Mouse (Mus musculus) forebrain, embryonic 10.5 days (tissue): ENCODE results near the gene Fkrp. TPM values are rescaled to one million over a fixed set of nuclear protein-coding genes. Genes with fewer than 3 reads are reported as not detected.

Experiments used
- DNase-seq: peaks from one replicate; pipeline ENCODE4 v3.0.0-alpha.2; 2017; ENCODE audit warnings: low spot score; ENCODE audit errors: extremely low spot score
- H3K27ac ChIP-seq: fragments of 300-500 bp; sonication (generic); 2 replicates; pipeline ENCODE4 v1.5.1; 2016; ENCODE audit warnings: mild to moderate bottlenecking
- H3K27me3 ChIP-seq: fragments of 300-500 bp; sonication (generic); 2 replicates; pipeline ENCODE4 v1.6.1; 2016; ENCODE audit warnings: mild to moderate bottlenecking; ENCODE audit not compliant: poor library complexity, severe bottlenecking
- H3K36me3 ChIP-seq: fragments of 300-500 bp; sonication (generic); replicated peaks from 2 replicates; pipeline ENCODE4 v1.6.1; 2016; ENCODE audit warnings: mild to moderate bottlenecking, moderate library complexity
- H3K4me1 ChIP-seq: fragments of 300-500 bp; sonication (generic); 2 replicates; pipeline ENCODE4 v1.6.1; 2016
- H3K4me3 ChIP-seq: fragments of 300-500 bp; sonication (generic); 2 replicates; pipeline ENCODE4 v1.5.1; 2016; ENCODE audit warnings: mild to moderate bottlenecking, moderate library complexity
- H3K9me3 ChIP-seq: fragments of 300-500 bp; sonication (generic); 2 replicates; pipeline ENCODE4 v1.6.1; 2016; ENCODE audit warnings: mild to moderate bottlenecking, moderate library complexity
- WGBS: fragments of 180-500 bp; shearing (Covaris S2); methylation state at CpG from one replicate; pipeline ENCODE4 v1.1.7; 2016; 5-methylcytosine and 5-hydroxymethylcytosine counted together
- polyA plus RNA-seq: library from polyadenylated mRNA; unstranded; fragments of >200 nt; fragmentation: Nextera tagmentation; extraction: Ambion mirVana; gene quantifications from 2 replicates; pipeline ENCODE4 v1.2.1, GENCODE M21; 2016

Gene Fkrp
- polyA plus RNA-seq, 1 experiment from 2014 or later = 26.3 TPM

- no peak for DNase-seq
- H3K9me3 ChIP-seq = no peaks in the 10 kb centered on the region
- WGBS = 66% methylated on average over 4 of the region's 4 CpGs
- no peaks in the 10 kb centered on the region for H3K27me3 ChIP-seq
- no peak overlapping the region for H3K4me3 ChIP-seq
- peaks cover 64% of the 10 kb centered on the region for H3K36me3 ChIP-seq
- no peak overlapping the region for H3K27ac ChIP-seq
- peaks cover 57% of the 10 kb centered on the region for H3K4me1 ChIP-seq
These were observed 5.2 kb upstream of the Fkrp start for GRCm38 (mm10) chr7:16821669-16822101.

GRCm38 (mm10) chr7:16821091-16821490 lies 4.6 kb upstream of the Fkrp start:
- Histone ChIP-seq H3K4me3 (peak overlapping the region; percentile 22; the same call in 1 of the 2 replicates), H3K27ac (0 out of 2 replicates have a peak overlapping the region, but pooled peaks have one; percentile 15)
- WGBS = 20% methylated on average over 3 of the region's 3 CpGs

GRCm38 (mm10) chr7:16820271-16820763 lies 3.8 kb upstream of the Fkrp start:
- Histone ChIP-seq H3K9me3 (no peaks in the 10 kb centered on the region), H3K27me3 (no peaks in the 10 kb centered on the region), H3K27ac (no peak overlapping the region), H3K4me1 (peaks cover 68% of the 10 kb centered on the region), H3K36me3 (peaks cover 50% of the 10 kb centered on the region), H3K4me3 (no peak overlapping the region)
- DNase-seq = no peak
- WGBS = 82% methylated on average over 5 of the region's 5 CpGs

More at GRCm38 (mm10) chr7:16821091-16821490, 4.6 kb upstream of the Fkrp start:
- Histone ChIP-seq H3K9me3 (no peaks in the 10 kb centered on the region), H3K27me3 (no peaks in the 10 kb centered on the region), H3K36me3 (peaks cover 58% of the 10 kb centered on the region), H3K4me1 (peaks cover 60% of the 10 kb centered on the region)
- DNase-seq = no peak

GRCm38 (mm10) chr7:16819794-16820193 lies 3.3 kb upstream of the Fkrp start:
- Histone ChIP-seq H3K4me3 (no peak overlapping the region), H3K9me3 (no peaks in the 10 kb centered on the region), H3K36me3 (peaks cover 45% of the 10 kb centered on the region), H3K4me1 (peaks cover 73% of the 10 kb centered on the region), H3K27me3 (no peaks in the 10 kb centered on the region), H3K27ac (no peak overlapping the region)
- DNase-seq = no peak
- 81% methylated on average over 5 of the region's 5 CpGs for WGBS

GRCm38 (mm10) chr7:16817693-16818092 lies 1.2 kb upstream of the Fkrp start:
- H3K27ac ChIP-seq = peak overlapping the region; percentile 100
- peaks cover 74% of the 10 kb centered on the region for H3K4me1 ChIP-seq
- no peak for DNase-seq
- WGBS = 70% methylated on average over 3 of the region's 3 CpGs
- peaks cover 16% of the 10 kb centered on the region for H3K27me3 ChIP-seq
- H3K36me3 ChIP-seq = peaks cover 42% of the 10 kb centered on the region
- H3K4me3 ChIP-seq = peak overlapping the region; percentile 98
- H3K9me3 ChIP-seq = no peaks in the 10 kb centered on the region

- under 1% methylated on average over 40 of the region's 55 CpGs for WGBS
- DNase-seq = peak; percentile 68
- peaks cover 74% of the 10 kb centered on the region for H3K4me1 ChIP-seq
- no peaks in the 10 kb centered on the region for H3K9me3 ChIP-seq
- H3K36me3 ChIP-seq = peaks cover 39% of the 10 kb centered on the region
- H3K27ac ChIP-seq = peak overlapping the region; percentile 100
- H3K27me3 ChIP-seq = peaks cover 32% of the 10 kb centered on the region
- H3K4me3 ChIP-seq = peak overlapping the region; percentile 98
These were observed 456 bp downstream of the Fkrp start for GRCm38 (mm10) chr7:16816078-16816474.

GRCm38 (mm10) chr7:16815351-16815941 lies 1.1 kb downstream of the Fkrp start, which contains the start of gene Strn4:
Strn4 (plus strand) TSS chr7:16815889.
- no peaks in the 10 kb centered on the region for H3K9me3 ChIP-seq
- H3K27me3 ChIP-seq = peaks cover 39% of the 10 kb centered on the region
- H3K4me3 ChIP-seq = peak within 1 kb of the TSS; percentile 98
- peak within 1 kb of the TSS; percentile 100 for H3K27ac ChIP-seq
- H3K4me1 ChIP-seq = peaks cover 74% of the 10 kb centered on the region
- WGBS = 2% methylated on average over 1 of the region's 1 CpGs
- peak; percentile 57 for DNase-seq
- H3K36me3 ChIP-seq = peaks cover 45% of the 10 kb centered on the region

- Histone ChIP-seq H3K36me3 (peaks cover 61% of the 10 kb centered on the region), H3K27ac (no peak overlapping the region), H3K9me3 (no peaks in the 10 kb centered on the region), H3K4me3 (no peak overlapping the region), H3K4me1 (peaks cover 46% of the 10 kb centered on the region), H3K27me3 (peaks cover 47% of the 10 kb centered on the region)
- 80% methylated on average over 2 of the region's 2 CpGs for WGBS
- DNase-seq = no peak
These were observed 4.0 kb downstream of the Fkrp start for GRCm38 (mm10) chr7:16812505-16812904.

- Histone ChIP-seq H3K9me3 (no peaks in the 10 kb centered on the region), H3K27me3 (peaks cover 47% of the 10 kb centered on the region), H3K4me3 (peak overlapping the region; percentile 53), H3K36me3 (peaks cover 68% of the 10 kb centered on the region), H3K27ac (peak overlapping the region; percentile 58; the same call in 1 of the 2 replicates), H3K4me1 (peaks cover 38% of the 10 kb centered on the region)
- peak; percentile 29 for DNase-seq
- WGBS = 10% methylated on average over 17 of the region's 17 CpGs
These were observed 4.9 kb downstream of the Fkrp start for GRCm38 (mm10) chr7:16811649-16812070.

- peak overlapping the region; percentile 53 for H3K4me3 ChIP-seq
- H3K4me1 ChIP-seq = peaks cover 35% of the 10 kb centered on the region
- peaks cover 47% of the 10 kb centered on the region for H3K27me3 ChIP-seq
- peaks cover 73% of the 10 kb centered on the region for H3K36me3 ChIP-seq
- H3K27ac ChIP-seq = peak overlapping the region; percentile 58; the same call in 1 of the 2 replicates
- WGBS = 5% methylated on average over 90 of the region's 90 CpGs
- peak; percentile 39 for DNase-seq
- H3K9me3 ChIP-seq = no peaks in the 10 kb centered on the region
These were observed 5.4 kb downstream of the Fkrp start for GRCm38 (mm10) chr7:16810920-16811648.

- peaks cover 73% of the 10 kb centered on the region for H3K36me3 ChIP-seq
- H3K9me3 ChIP-seq = no peaks in the 10 kb centered on the region
- H3K27ac ChIP-seq = 0 out of 2 replicates have a peak overlapping the region, but pooled peaks have one; percentile 58
- H3K4me3 ChIP-seq = peak overlapping the region; percentile 53
- H3K27me3 ChIP-seq = peaks cover 47% of the 10 kb centered on the region
- 48% methylated on average over 28 of the region's 28 CpGs for WGBS
- no peak for DNase-seq
- H3K4me1 ChIP-seq = peaks cover 29% of the 10 kb centered on the region
These were observed 6.1 kb downstream of the Fkrp start for GRCm38 (mm10) chr7:16810399-16810919.

- DNase-seq = peak; percentile 67
- H3K9me3 ChIP-seq = no peaks in the 10 kb centered on the region
- peaks cover 47% of the 10 kb centered on the region for H3K27me3 ChIP-seq
- no peak overlapping the region for H3K4me3 ChIP-seq
- peaks cover 73% of the 10 kb centered on the region for H3K36me3 ChIP-seq
- H3K4me1 ChIP-seq = peaks cover 22% of the 10 kb centered on the region
- WGBS = 37% methylated on average over 10 of the region's 10 CpGs
- no peak overlapping the region for H3K27ac ChIP-seq
These were observed 6.8 kb downstream of the Fkrp start for GRCm38 (mm10) chr7:16809739-16810138.
